Mouse (Mus musculus): ENCODE data around the gene Oaz3. TPM values are rescaled to one million over a fixed set of nuclear protein-coding genes. Genes with fewer than 3 reads are reported as not detected.

Oaz3 gene
- total RNA-seq, 2 experiments from 2014 or later: not detected

GRCm38 (mm10) chr3:94457055-94457454, 13.3 kb upstream of the Oaz3 start:
- no peak for ATAC-seq (replicated peaks; ENCODE audit: poor library complexity)

- peak; percentile 99 for ATAC-seq (replicated peaks; ENCODE audit: poor library complexity)
These were observed 12.8 kb upstream of the Oaz3 start for GRCm38 (mm10) chr3:94456529-94457000.

GRCm38 (mm10) chr3:94449377-94449776, 5.7 kb upstream of the Oaz3 start:
- ATAC-seq (replicated peaks; ENCODE audit: poor library complexity): no peak

- peak; percentile 94 for ATAC-seq (replicated peaks; ENCODE audit: poor library complexity)
These were observed 641 bp downstream of the Oaz3 start, which contains the start of gene Mrpl9 for GRCm38 (mm10) chr3:94442951-94443596. Mrpl9 (plus strand) TSS chr3:94443318.

GRCm38 (mm10) chr3:94441182-94441581, 2.5 kb downstream of the Oaz3 start:
- peak; percentile 70 for ATAC-seq (replicated peaks; ENCODE audit: poor library complexity)

- no peak for ATAC-seq (replicated peaks; ENCODE audit: poor library complexity)
These were observed 7.3 kb downstream of the Oaz3 start for GRCm38 (mm10) chr3:94436420-94436819.

DNA sequence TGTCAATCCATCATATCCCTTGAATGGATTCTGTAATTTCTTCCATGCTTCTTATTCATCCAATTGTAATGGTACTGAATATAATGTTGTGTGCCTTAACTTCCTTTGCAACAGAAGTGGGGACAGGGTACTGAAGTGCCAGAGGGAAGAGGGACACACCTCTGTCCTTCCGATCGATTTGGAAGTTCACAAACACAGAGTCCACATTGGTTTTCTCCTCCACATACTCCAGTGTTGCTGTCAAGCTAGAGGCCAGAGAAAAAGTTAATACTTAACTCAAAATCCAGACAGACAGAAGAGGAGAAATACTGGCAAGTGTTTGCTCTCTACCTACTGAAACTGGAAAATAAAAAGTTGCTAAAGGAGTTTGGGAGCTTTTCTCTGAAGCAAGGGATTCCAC, 9.4 kb downstream of the Oaz3 start:
- no peak for ATAC-seq (replicated peaks; ENCODE audit: poor library complexity)

- 0 out of 2 replicates have a peak, but pooled peaks have one; percentile 26 for ATAC-seq (replicated peaks; ENCODE audit: poor library complexity)
These were observed 12.7 kb downstream of the Oaz3 start for GRCm38 (mm10) chr3:94430980-94431379.

GRCm38 (mm10) chr3:94413031-94413679, 30.6 kb downstream of the Oaz3 start, which contains the start of gene Tdrkh:
Tdrkh (plus strand) TSS chr3:94413273.
- ATAC-seq (replicated peaks; ENCODE audit: poor library complexity): peak; percentile 99

DNA sequence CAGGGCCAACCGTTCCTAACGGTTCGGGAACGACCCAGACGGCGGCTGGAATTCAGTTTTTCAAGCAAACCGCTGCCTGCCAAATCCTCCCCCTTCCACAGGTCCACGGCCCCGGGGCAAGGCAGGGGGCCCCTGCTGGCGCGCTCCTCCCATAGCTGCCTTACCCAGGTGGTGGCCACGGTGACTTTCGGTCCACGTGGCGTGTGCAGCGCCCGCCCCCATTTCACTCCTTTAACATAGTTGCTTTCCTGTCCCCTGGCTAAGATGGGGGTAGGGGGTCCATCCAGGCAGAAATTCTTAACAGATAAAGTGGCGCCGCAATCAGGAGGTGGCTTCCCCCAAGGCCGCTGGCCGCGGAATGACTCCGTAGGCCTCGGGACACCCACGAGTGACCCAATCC, 31.2 kb downstream of the Oaz3 start:
- peak; percentile 41 for ATAC-seq (replicated peaks; ENCODE audit: poor library complexity)

- ATAC-seq (replicated peaks; ENCODE audit: poor library complexity): no peak
These were observed 38.2 kb downstream of the Oaz3 start for GRCm38 (mm10) chr3:94405561-94405960.

- ATAC-seq (replicated peaks; ENCODE audit: poor library complexity): no peak
These were observed 39.2 kb downstream of the Oaz3 start for GRCm38 (mm10) chr3:94404366-94405054.

GRCm38 (mm10) chr3:94402451-94402850, 41.3 kb downstream of the Oaz3 start:
- ATAC-seq (replicated peaks; ENCODE audit: poor library complexity): no peak

DNA sequence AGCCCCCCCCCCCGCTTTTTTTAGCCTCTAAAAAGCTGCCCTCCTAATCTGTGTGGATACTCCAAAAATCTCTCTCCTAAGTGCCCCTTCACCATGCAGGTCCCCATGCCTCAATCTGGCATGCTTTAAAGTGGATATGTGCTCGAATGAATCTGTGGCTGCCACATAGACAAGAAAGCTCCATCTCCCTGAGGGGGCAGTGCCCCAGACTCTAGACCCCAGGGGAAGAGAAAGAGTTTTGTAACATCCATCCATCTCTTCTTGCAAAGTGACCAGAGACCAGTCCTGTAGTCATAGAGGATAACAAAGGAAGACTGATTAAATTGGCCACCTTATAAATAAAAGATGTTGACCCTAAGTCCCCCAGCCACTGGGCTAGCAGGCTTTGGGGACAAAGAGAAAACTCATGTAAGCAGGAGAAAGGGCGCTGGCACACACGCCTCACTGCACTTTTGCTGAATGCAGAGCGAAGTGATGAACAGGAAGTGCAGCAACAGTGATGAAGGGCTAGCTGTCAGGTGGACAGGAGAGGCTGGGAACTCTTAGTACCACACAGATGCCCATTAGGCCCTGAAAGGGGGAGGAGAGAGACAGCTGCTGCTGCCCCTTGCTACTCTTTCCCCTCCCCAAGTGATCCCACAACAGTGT, 43.9 kb downstream of the Oaz3 start:
- ATAC-seq (replicated peaks; ENCODE audit: poor library complexity): no peak

GRCm38 (mm10) chr3:94398943-94399481, 44.7 kb downstream of the Oaz3 start:
- ATAC-seq (replicated peaks; ENCODE audit: poor library complexity): peak; percentile 39

DNA sequence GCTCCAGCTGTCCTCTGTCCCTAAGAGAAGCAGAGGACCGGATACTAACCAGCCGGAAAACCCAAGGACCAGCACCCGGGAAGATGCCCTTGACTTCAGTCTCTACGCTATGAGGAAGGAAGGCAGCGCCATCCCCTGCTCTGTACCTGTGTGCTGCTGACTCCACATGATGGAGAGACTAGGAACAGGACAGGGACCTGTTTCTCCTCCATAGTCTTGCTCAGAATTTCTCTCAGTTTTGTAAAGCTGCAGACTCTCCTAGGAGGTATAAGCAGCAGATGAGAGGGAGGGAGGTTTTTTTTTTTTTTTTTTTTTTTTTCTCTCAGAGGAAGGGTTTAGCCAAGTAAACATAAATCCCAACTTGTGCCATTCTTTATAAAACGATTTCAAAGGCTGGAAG, 45.5 kb downstream of the Oaz3 start, which contains the start of gene Lingo4:
TSS of gene Lingo4 (plus strand) at position 301 of the 400 bp plus-strand sequence.
- no peak for ATAC-seq (replicated peaks; ENCODE audit: poor library complexity)

DNA sequence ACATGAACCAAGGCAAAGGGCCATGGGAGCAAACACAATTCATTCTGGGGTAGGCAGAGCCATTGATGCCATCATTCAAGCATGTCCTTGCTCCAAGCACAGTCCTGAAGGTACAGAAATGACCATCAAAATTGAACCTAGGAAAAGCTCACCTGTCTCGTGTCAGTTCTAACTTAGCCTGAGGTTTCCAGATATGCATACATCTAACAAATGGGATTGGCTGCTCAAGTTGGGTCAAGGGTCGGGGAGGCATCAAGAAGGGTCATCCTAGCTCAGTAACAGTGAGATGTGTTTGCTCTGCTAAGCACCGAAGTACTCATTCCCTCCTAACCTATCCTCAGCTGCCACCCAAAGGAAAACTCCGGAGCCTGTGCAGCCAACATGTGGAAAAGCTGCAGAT, 46.9 kb downstream of the Oaz3 start:
- ATAC-seq (replicated peaks; ENCODE audit: poor library complexity): no peak

GRCm38 (mm10) chr3:94396336-94396735, 47.4 kb downstream of the Oaz3 start:
- no peak for ATAC-seq (replicated peaks; ENCODE audit: poor library complexity)

DNA sequence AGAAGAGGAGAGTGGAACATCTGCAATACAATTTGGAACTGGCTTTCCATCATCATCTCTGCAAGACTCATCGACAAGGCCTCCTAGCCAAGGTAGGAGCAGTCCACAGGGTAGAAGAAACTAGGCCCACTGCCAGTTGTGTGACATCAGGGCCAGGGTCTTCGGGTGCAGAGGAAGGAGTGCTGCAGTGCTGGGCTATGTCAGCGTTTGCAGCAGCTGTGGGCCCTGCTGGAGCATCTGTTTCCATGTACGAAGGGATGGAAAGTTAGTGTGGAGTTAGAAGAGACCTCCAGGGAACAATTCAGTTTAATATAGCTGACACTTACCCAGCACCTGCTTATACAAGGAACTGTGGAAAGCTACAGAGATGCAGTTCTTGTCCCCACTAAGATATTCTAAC, 50.7 kb downstream of the Oaz3 start:
- ATAC-seq (replicated peaks; ENCODE audit: poor library complexity): no peak

DNA sequence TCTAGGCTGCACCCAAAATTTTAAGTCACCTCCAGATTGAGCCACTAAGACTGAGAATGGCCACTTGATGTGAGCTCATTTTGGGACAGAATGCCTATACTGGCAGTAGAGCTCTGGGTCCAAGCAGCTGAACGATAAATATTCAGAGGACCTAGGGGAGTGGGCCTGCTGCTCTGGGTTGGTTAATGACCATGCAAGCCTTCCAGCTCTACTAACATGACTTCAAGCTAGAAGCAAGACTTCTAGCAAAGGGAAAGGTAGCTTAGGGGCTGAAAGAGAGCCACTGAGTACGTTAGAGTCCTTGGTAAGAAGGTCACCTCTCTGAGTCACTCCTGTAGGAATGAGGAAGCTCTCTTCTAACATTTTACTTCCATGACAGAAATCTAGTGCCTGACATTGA, 51.6 kb downstream of the Oaz3 start:
- ATAC-seq (replicated peaks; ENCODE audit: poor library complexity): no peak

GRCm38 (mm10) chr3:94391001-94391400, 52.7 kb downstream of the Oaz3 start:
- ATAC-seq (replicated peaks; ENCODE audit: poor library complexity): no peak
